Mouse (Mus musculus): ENCODE data around the gene Cd2bp2. TPM values are rescaled to one million over a fixed set of nuclear protein-coding genes. Genes with fewer than 3 reads are reported as not detected.

Cd2bp2 gene
- 10.8 TPM for polyA plus RNA-seq (2015; fragmentation: Illumina TruSeq; extraction: RNeasy Lipid Tissue Mini Kit (QIAGEN cat#74804); ENCODE audit: insufficient read depth, low read depth, low replicate concordance)

GRCm38 (mm10) chr7:127195544-127196295, at the start of gene Cd2bp2:
TSS of gene Cd2bp2 (minus strand) at chr7:127196050.

GRCm38 (mm10) chr7:127243870-127244657, 48.2 kb upstream of the Cd2bp2 start, which contains the start of gene Zfp771:
TSS of gene Zfp771 (plus strand) at chr7:127244274.

DNA sequence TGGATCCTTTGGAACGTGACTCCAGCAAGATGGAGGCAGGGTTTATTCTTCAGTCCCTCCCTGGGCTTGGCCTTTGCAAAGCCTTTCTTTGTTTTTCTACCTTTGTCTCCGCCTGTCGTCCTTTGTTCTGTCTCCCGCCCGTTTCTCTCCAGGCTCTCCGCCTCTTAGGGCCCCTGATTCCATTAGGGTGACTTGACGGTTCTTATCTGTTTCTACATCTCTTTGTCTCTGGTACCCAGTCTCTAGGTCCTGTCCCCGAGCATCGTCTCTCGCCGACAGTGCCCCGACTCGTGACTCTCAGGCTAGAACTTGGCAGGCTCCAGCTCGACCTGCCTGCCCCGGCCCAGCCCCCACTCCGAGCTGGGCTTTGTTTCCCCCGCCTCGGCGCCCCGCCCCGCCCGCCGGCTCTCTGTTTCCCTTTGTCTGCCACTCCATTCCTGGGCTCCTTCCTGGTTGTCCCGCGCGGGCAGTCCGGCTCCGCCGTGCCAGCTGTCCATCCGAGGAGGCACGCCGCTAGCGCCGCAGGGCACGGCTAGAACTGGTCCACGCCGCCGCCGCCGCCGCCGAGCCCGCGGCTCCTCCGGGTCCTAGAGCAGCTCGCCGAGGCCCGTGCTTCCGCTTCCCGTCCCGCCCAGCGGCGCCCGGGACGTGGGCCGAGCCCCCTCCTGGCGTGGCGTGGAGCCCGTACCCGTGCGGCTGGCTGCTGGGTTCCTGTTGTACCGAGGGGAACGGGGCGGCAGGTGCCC, 36.9 kb upstream of the Cd2bp2 start, which contains the start of the genes Zfp553 and Sept1:
TSS of gene Zfp553 (plus strand) at position 440 of the 746 bp plus-strand sequence.
TSS of gene Sept1 (minus strand) at position 509 of the 746 bp plus-strand sequence.

DNA sequence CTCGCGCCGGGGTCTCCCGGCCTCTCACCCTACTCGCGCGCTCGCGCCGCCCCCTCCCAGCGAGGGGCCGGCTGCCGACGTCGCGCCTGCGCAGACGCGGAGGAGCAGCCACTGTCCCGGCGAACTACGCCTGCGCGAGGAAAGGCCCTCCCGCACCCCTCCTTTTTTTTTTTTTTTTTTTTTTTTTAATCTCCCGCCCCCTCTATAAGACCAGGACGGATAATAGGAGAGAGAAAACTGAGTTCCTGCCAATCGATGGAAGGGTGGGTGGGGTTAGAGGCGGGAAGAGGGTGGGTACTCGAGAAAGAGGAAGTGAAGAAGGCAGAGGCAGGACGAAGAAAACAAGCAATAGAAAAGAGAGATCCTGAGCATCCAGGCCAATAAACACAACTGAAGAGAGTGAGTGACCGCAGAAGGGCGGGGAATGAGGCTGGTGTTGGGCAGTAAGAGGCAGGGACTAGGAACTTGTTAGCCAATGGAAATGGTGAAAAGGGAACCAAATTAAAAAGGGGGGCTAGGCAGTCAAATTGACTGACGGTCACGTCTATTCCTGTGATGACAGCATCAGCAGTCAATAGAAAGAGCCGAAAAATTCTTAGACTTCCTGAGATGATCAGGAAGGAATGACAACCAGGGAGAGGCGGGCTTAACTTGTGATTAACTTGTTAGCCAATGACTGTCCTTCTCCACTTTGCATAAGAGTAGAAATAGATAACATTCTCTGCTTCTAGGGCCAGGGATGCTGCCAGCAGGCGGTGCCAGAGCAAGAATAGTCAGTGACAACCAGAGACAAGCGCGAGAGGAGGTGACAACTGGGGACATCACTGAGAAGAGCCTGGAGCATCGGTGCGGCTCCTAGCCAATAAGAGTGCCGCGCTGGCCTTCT, 12.9 kb upstream of the Cd2bp2 start, which contains the start of gene Mylpf:
TSS of gene Mylpf (plus strand) at position 338 of the 886 bp plus-strand sequence.

GRCm38 (mm10) chr7:127208295-127208552, 12.4 kb upstream of the Cd2bp2 start, which contains the start of gene Tbc1d10b:
TSS of gene Tbc1d10b (minus strand) at chr7:127208468.

Other genes starting within 250 kb of the Cd2bp2 start
- gene Asphd1, start 246.5 kb downstream of the Cd2bp2 start, polyA plus RNA-seq (2015; fragmentation: Illumina TruSeq; extraction: RNeasy Lipid Tissue Mini Kit (QIAGEN cat#74804); ENCODE audit: insufficient read depth, low read depth, low replicate concordance): 3.6 TPM
- gene Sez6l2, start 245.5 kb downstream of the Cd2bp2 start, polyA plus RNA-seq (2015; fragmentation: Illumina TruSeq; extraction: RNeasy Lipid Tissue Mini Kit (QIAGEN cat#74804); ENCODE audit: insufficient read depth, low read depth, low replicate concordance): 17.7 TPM
- gene Cdipt, start 220.1 kb downstream of the Cd2bp2 start, polyA plus RNA-seq (2015; fragmentation: Illumina TruSeq; extraction: RNeasy Lipid Tissue Mini Kit (QIAGEN cat#74804); ENCODE audit: insufficient read depth, low read depth, low replicate concordance): 28.6 TPM
- 1.6 TPM for gene Cdiptos, start 220.0 kb downstream of the Cd2bp2 start, polyA plus RNA-seq (2015; fragmentation: Illumina TruSeq; extraction: RNeasy Lipid Tissue Mini Kit (QIAGEN cat#74804); ENCODE audit: insufficient read depth, low read depth, low replicate concordance)
- gene Mvp, start 181.4 kb downstream of the Cd2bp2 start, polyA plus RNA-seq (2015; fragmentation: Illumina TruSeq; extraction: RNeasy Lipid Tissue Mini Kit (QIAGEN cat#74804); ENCODE audit: insufficient read depth, low read depth, low replicate concordance): 10.7 TPM
- not detected for gene Pagr1b, start 179.6 kb downstream of the Cd2bp2 start, polyA plus RNA-seq (2015; fragmentation: Illumina TruSeq; extraction: RNeasy Lipid Tissue Mini Kit (QIAGEN cat#74804); ENCODE audit: insufficient read depth, low read depth, low replicate concordance)
- 17.2 TPM for gene Pagr1a, start 178.7 kb downstream of the Cd2bp2 start, polyA plus RNA-seq (2015; fragmentation: Illumina TruSeq; extraction: RNeasy Lipid Tissue Mini Kit (QIAGEN cat#74804); ENCODE audit: insufficient read depth, low read depth, low replicate concordance)
- 3.3 TPM for gene Gm42742, start 175.0 kb downstream of the Cd2bp2 start, polyA plus RNA-seq (2015; fragmentation: Illumina TruSeq; extraction: RNeasy Lipid Tissue Mini Kit (QIAGEN cat#74804); ENCODE audit: insufficient read depth, low read depth, low replicate concordance)
- 0.76 TPM for gene Prrt2, start 174.8 kb downstream of the Cd2bp2 start, polyA plus RNA-seq (2015; fragmentation: Illumina TruSeq; extraction: RNeasy Lipid Tissue Mini Kit (QIAGEN cat#74804); ENCODE audit: insufficient read depth, low read depth, low replicate concordance)
- gene Maz, start 169.0 kb downstream of the Cd2bp2 start, polyA plus RNA-seq (2015; fragmentation: Illumina TruSeq; extraction: RNeasy Lipid Tissue Mini Kit (QIAGEN cat#74804); ENCODE audit: insufficient read depth, low read depth, low replicate concordance): 33.7 TPM
- gene Kif22, start 153.6 kb downstream of the Cd2bp2 start, polyA plus RNA-seq (2015; fragmentation: Illumina TruSeq; extraction: RNeasy Lipid Tissue Mini Kit (QIAGEN cat#74804); ENCODE audit: insufficient read depth, low read depth, low replicate concordance): 0.39 TPM
- gene Zg16, start 108.7 kb downstream of the Cd2bp2 start, polyA plus RNA-seq (2015; fragmentation: Illumina TruSeq; extraction: RNeasy Lipid Tissue Mini Kit (QIAGEN cat#74804); ENCODE audit: insufficient read depth, low read depth, low replicate concordance): 25,813 TPM
- 2.4 TPM for gene AI467606, start 104.7 kb downstream of the Cd2bp2 start, polyA plus RNA-seq (2015; fragmentation: Illumina TruSeq; extraction: RNeasy Lipid Tissue Mini Kit (QIAGEN cat#74804); ENCODE audit: insufficient read depth, low read depth, low replicate concordance)
- 0.54 TPM for gene Qprt, start 73.8 kb downstream of the Cd2bp2 start, polyA plus RNA-seq (2015; fragmentation: Illumina TruSeq; extraction: RNeasy Lipid Tissue Mini Kit (QIAGEN cat#74804); ENCODE audit: insufficient read depth, low read depth, low replicate concordance)
- 0.24 TPM for gene Spn, start 58.2 kb downstream of the Cd2bp2 start, polyA plus RNA-seq (2015; fragmentation: Illumina TruSeq; extraction: RNeasy Lipid Tissue Mini Kit (QIAGEN cat#74804); ENCODE audit: insufficient read depth, low read depth, low replicate concordance)
- gene Tbc1d10b, start 12.4 kb upstream of the Cd2bp2 start, polyA plus RNA-seq (2015; fragmentation: Illumina TruSeq; extraction: RNeasy Lipid Tissue Mini Kit (QIAGEN cat#74804); ENCODE audit: insufficient read depth, low read depth, low replicate concordance): 7.0 TPM
- 1.5 TPM for gene Mylpf, start 12.8 kb upstream of the Cd2bp2 start, polyA plus RNA-seq (2015; fragmentation: Illumina TruSeq; extraction: RNeasy Lipid Tissue Mini Kit (QIAGEN cat#74804); ENCODE audit: insufficient read depth, low read depth, low replicate concordance)
- gene Zfp553, start 37.0 kb upstream of the Cd2bp2 start, polyA plus RNA-seq (2015; fragmentation: Illumina TruSeq; extraction: RNeasy Lipid Tissue Mini Kit (QIAGEN cat#74804); ENCODE audit: insufficient read depth, low read depth, low replicate concordance): 2.2 TPM
- gene Sept1, start 37.1 kb upstream of the Cd2bp2 start, polyA plus RNA-seq (2015; fragmentation: Illumina TruSeq; extraction: RNeasy Lipid Tissue Mini Kit (QIAGEN cat#74804); ENCODE audit: insufficient read depth, low read depth, low replicate concordance): 2.8 TPM
- gene Zfp771, start 48.2 kb upstream of the Cd2bp2 start, polyA plus RNA-seq (2015; fragmentation: Illumina TruSeq; extraction: RNeasy Lipid Tissue Mini Kit (QIAGEN cat#74804); ENCODE audit: insufficient read depth, low read depth, low replicate concordance): 8.5 TPM
- 12.0 TPM for gene Dctpp1, start 64.7 kb upstream of the Cd2bp2 start, polyA plus RNA-seq (2015; fragmentation: Illumina TruSeq; extraction: RNeasy Lipid Tissue Mini Kit (QIAGEN cat#74804); ENCODE audit: insufficient read depth, low read depth, low replicate concordance)
- gene Sephs2, start 78.0 kb upstream of the Cd2bp2 start, polyA plus RNA-seq (2015; fragmentation: Illumina TruSeq; extraction: RNeasy Lipid Tissue Mini Kit (QIAGEN cat#74804); ENCODE audit: insufficient read depth, low read depth, low replicate concordance): 21.0 TPM
- gene Itgal, start 100.2 kb upstream of the Cd2bp2 start, polyA plus RNA-seq (2015; fragmentation: Illumina TruSeq; extraction: RNeasy Lipid Tissue Mini Kit (QIAGEN cat#74804); ENCODE audit: insufficient read depth, low read depth, low replicate concordance): 0.55 TPM
- 4.1 TPM for gene Zfp768, start 149.5 kb upstream of the Cd2bp2 start, polyA plus RNA-seq (2015; fragmentation: Illumina TruSeq; extraction: RNeasy Lipid Tissue Mini Kit (QIAGEN cat#74804); ENCODE audit: insufficient read depth, low read depth, low replicate concordance)
- gene Zfp747, start 180.0 kb upstream of the Cd2bp2 start, polyA plus RNA-seq (2015; fragmentation: Illumina TruSeq; extraction: RNeasy Lipid Tissue Mini Kit (QIAGEN cat#74804); ENCODE audit: insufficient read depth, low read depth, low replicate concordance): 1.6 TPM
- gene 9130019O22Rik, start 191.1 kb upstream of the Cd2bp2 start, polyA plus RNA-seq (2015; fragmentation: Illumina TruSeq; extraction: RNeasy Lipid Tissue Mini Kit (QIAGEN cat#74804); ENCODE audit: insufficient read depth, low read depth, low replicate concordance): 0.54 TPM
- 1.1 TPM for gene E430018J23Rik, start 197.6 kb upstream of the Cd2bp2 start, polyA plus RNA-seq (2015; fragmentation: Illumina TruSeq; extraction: RNeasy Lipid Tissue Mini Kit (QIAGEN cat#74804); ENCODE audit: insufficient read depth, low read depth, low replicate concordance)
- 3.5 TPM for gene Zfp764, start 210.8 kb upstream of the Cd2bp2 start, polyA plus RNA-seq (2015; fragmentation: Illumina TruSeq; extraction: RNeasy Lipid Tissue Mini Kit (QIAGEN cat#74804); ENCODE audit: insufficient read depth, low read depth, low replicate concordance)
- 6.0 TPM for gene Zfp688, start 226.0 kb upstream of the Cd2bp2 start, polyA plus RNA-seq (2015; fragmentation: Illumina TruSeq; extraction: RNeasy Lipid Tissue Mini Kit (QIAGEN cat#74804); ENCODE audit: insufficient read depth, low read depth, low replicate concordance)